Mouse (Mus musculus): ENCODE results near the gene Kcnh1. TPM values are rescaled to one million over a fixed set of nuclear protein-coding genes. Genes with fewer than 3 reads are reported as not detected.
A peak's percentile ranks its signal among the peaks of the same experiment; 100 is the strongest.

Kcnh1 gene
- polyA plus RNA-seq, 1 experiment from 2014 or later: 0.89 TPM

GRCm38 (mm10) chr1:192269911-192270310 lies 79.3 kb downstream of the Kcnh1 start:
- no peak overlapping the region for H3K4me2 ChIP-seq
- no peak overlapping the region for H3K27ac ChIP-seq
- H3K36me3 ChIP-seq: no peaks in the 10 kb centered on the region
- 82% methylated on average over 9 of the region's 9 CpGs for WGBS
- H3K9me3 ChIP-seq: no peaks in the 10 kb centered on the region
- H3K4me3 ChIP-seq (replicated peaks): no peak overlapping the region
- no peaks in the 10 kb centered on the region for H3K27me3 ChIP-seq (replicated peaks)
- H3K9ac ChIP-seq: no peak overlapping the region
- no peak for ATAC-seq (ENCODE audit: insufficient read depth, low FRiP score, low read depth)
- H3K4me1 ChIP-seq: no peaks in the 10 kb centered on the region

GRCm38 (mm10) chr1:192277801-192278385 lies 87.3 kb downstream of the Kcnh1 start:
- no peak overlapping the region for H3K27ac ChIP-seq
- H3K4me3 ChIP-seq (replicated peaks): no peak overlapping the region
- H3K27me3 ChIP-seq (replicated peaks): no peaks in the 10 kb centered on the region
- WGBS: 69% methylated on average over 5 of the region's 5 CpGs
- H3K4me2 ChIP-seq: no peak overlapping the region
- no peak overlapping the region for H3K9ac ChIP-seq
- H3K4me1 ChIP-seq: no peaks in the 10 kb centered on the region
- no peak for ATAC-seq (ENCODE audit: insufficient read depth, low FRiP score, low read depth)
- no peaks in the 10 kb centered on the region for H3K9me3 ChIP-seq
- no peaks in the 10 kb centered on the region for H3K36me3 ChIP-seq

GRCm38 (mm10) chr1:192284340-192284739 lies 93.8 kb downstream of the Kcnh1 start:
- no peak for ATAC-seq (ENCODE audit: insufficient read depth, low FRiP score, low read depth)
- H3K4me3 ChIP-seq (replicated peaks): no peak overlapping the region
- WGBS: 82% methylated on average over 3 of the region's 3 CpGs

DNA sequence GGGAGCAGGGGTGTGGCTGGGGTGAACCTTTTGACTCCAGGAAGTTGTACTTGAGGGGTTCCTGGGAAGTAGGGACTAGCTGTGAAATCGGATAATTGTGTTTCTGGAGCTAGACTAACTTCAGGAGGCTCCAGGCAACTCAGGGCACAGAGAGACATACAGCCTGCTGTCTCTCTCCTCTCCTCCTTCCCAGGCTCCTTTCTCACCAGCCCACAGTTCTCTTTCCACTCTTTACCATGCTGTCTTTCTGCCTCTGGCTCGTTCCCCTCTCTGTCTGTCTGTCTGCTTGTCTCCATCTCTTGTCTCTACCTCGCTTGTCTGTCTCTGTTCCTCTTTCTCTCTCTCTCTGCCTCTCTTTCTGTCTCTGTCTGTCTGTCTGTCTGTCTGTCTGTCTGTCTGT lies 94.4 kb downstream of the Kcnh1 start:
- H3K27me3 ChIP-seq (replicated peaks): no peaks in the 10 kb centered on the region
- H3K9me3 ChIP-seq: no peaks in the 10 kb centered on the region
- no peaks in the 10 kb centered on the region for H3K36me3 ChIP-seq
- H3K4me2 ChIP-seq: no peak overlapping the region
- WGBS: 70% methylated on average over 3 of the region's 3 CpGs
- no peak for ATAC-seq (ENCODE audit: insufficient read depth, low FRiP score, low read depth)
- no peak overlapping the region for H3K9ac ChIP-seq
- H3K27ac ChIP-seq: no peak overlapping the region
- H3K4me3 ChIP-seq (replicated peaks): no peak overlapping the region
- no peaks in the 10 kb centered on the region for H3K4me1 ChIP-seq

More at GRCm38 (mm10) chr1:192284340-192284739, 93.8 kb downstream of the Kcnh1 start:
- H3K9me3 ChIP-seq: no peaks in the 10 kb centered on the region
- H3K4me2 ChIP-seq: no peak overlapping the region
- no peaks in the 10 kb centered on the region for H3K36me3 ChIP-seq
- no peak overlapping the region for H3K27ac ChIP-seq
- no peaks in the 10 kb centered on the region for H3K4me1 ChIP-seq
- H3K9ac ChIP-seq: no peak overlapping the region
- no peaks in the 10 kb centered on the region for H3K27me3 ChIP-seq (replicated peaks)

DNA sequence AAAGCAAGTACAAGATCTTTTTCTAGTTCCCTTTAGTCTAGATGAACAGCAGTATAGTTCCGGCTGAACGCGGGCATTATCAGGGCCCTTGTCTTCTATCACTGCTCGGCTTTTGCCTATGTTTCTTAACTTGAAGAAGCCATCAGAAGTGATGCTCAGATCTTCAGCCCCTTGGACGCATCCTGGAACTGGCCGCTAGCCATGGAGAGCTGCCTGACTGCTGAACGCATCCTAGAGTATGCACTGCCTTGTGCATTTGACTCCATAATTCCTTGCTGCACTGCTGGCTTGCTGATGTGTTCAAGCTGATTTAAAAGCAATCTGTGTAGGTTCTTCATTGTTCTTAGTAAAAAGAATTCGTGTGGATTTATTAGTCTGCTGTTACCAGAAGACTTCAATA lies 97.9 kb downstream of the Kcnh1 start:
- Histone ChIP-seq H3K9me3 (no peaks in the 10 kb centered on the region), H3K27me3 (replicated peaks) (no peaks in the 10 kb centered on the region), H3K9ac (no peak overlapping the region), H3K4me2 (no peak overlapping the region), H3K4me1 (no peaks in the 10 kb centered on the region), H3K27ac (no peak overlapping the region), H3K36me3 (no peaks in the 10 kb centered on the region), H3K4me3 (replicated peaks) (no peak overlapping the region)
- ATAC-seq (ENCODE audit: insufficient read depth, low FRiP score, low read depth): no peak
- 81% methylated on average over 8 of the region's 8 CpGs for WGBS

- Histone ChIP-seq H3K9ac (no peak overlapping the region), H3K27ac (no peak overlapping the region), H3K27me3 (replicated peaks) (no peaks in the 10 kb centered on the region), H3K9me3 (no peaks in the 10 kb centered on the region), H3K4me2 (no peak overlapping the region), H3K4me3 (replicated peaks) (no peak overlapping the region), H3K4me1 (no peaks in the 10 kb centered on the region), H3K36me3 (no peaks in the 10 kb centered on the region)
- ATAC-seq (ENCODE audit: insufficient read depth, low FRiP score, low read depth): no peak
- 43% methylated on average over 3 of the region's 3 CpGs for WGBS
Measured at GRCm38 (mm10) chr1:192291286-192291685, 100.7 kb downstream of the Kcnh1 start.

- no peak overlapping the region for H3K4me2 ChIP-seq
- no peaks in the 10 kb centered on the region for H3K4me1 ChIP-seq
- no peak overlapping the region for H3K9ac ChIP-seq
- peak; percentile 70; the same call in 1 of the 2 replicates for ATAC-seq (ENCODE audit: insufficient read depth, low FRiP score, low read depth)
- WGBS: 45% methylated on average over 4 of the region's 4 CpGs
- H3K36me3 ChIP-seq: no peaks in the 10 kb centered on the region
- no peak overlapping the region for H3K27ac ChIP-seq
- no peaks in the 10 kb centered on the region for H3K27me3 ChIP-seq (replicated peaks)
- H3K9me3 ChIP-seq: no peaks in the 10 kb centered on the region
- no peak overlapping the region for H3K4me3 ChIP-seq (replicated peaks)
Measured at GRCm38 (mm10) chr1:192293391-192293790, 102.8 kb downstream of the Kcnh1 start.

DNA sequence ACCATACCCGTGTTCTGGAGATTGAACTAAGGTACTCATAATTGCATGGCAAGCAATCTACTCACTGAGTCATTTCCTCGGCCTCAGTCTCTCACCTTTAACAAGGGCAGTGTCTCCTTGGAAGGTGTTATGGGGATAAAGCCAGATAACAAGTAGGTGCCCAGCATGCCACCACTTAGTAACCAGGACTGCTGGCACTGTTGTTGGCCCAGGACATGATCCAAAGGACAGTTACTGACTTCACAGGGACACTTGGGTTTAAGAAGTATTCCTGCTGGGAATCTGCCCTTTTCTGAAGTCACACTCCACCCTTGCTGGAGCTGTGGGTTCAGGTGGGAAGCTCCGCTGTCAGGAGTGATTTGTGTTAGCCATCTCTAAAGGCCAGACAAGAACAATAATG lies 103.3 kb downstream of the Kcnh1 start:
- H3K9me3 ChIP-seq: no peaks in the 10 kb centered on the region
- WGBS: 81% methylated on average over 3 of the region's 3 CpGs
- H3K4me2 ChIP-seq: no peak overlapping the region
- H3K4me1 ChIP-seq: no peaks in the 10 kb centered on the region
- ATAC-seq (ENCODE audit: insufficient read depth, low FRiP score, low read depth): no peak
- H3K27me3 ChIP-seq (replicated peaks): no peaks in the 10 kb centered on the region
- no peak overlapping the region for H3K9ac ChIP-seq
- H3K27ac ChIP-seq: no peak overlapping the region
- no peak overlapping the region for H3K4me3 ChIP-seq (replicated peaks)
- H3K36me3 ChIP-seq: no peaks in the 10 kb centered on the region

- Histone ChIP-seq H3K9me3 (no peaks in the 10 kb centered on the region), H3K9ac (no peak overlapping the region), H3K4me2 (no peak overlapping the region), H3K27ac (no peak overlapping the region), H3K4me1 (no peaks in the 10 kb centered on the region), H3K4me3 (replicated peaks) (no peak overlapping the region), H3K36me3 (no peaks in the 10 kb centered on the region), H3K27me3 (replicated peaks) (no peaks in the 10 kb centered on the region)
- WGBS: 75% methylated on average over 11 of the region's 11 CpGs
- no peak for ATAC-seq (ENCODE audit: insufficient read depth, low FRiP score, low read depth)
Measured at GRCm38 (mm10) chr1:192295243-192295860, 104.8 kb downstream of the Kcnh1 start.

DNA sequence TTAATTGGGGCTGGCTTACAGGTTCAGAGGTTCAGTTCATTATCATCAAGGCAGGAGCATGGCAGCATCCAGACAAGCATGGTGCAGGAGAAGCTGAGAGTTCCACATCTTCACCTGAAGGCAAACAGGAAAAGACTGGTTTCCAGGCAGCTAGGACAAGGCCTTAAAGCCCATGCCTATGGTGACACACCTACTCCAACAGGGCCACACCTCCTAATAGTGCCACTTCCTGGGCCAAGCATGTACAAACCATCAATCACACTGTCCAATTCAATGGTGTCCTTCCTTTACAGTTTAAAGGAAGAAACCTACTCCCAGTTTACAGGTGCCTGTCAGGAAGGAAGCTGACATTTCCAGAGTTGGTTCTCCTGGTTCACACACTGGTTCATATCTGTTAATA lies 105.3 kb downstream of the Kcnh1 start:
- Histone ChIP-seq H3K4me1 (no peaks in the 10 kb centered on the region), H3K9me3 (no peaks in the 10 kb centered on the region), H3K27ac (no peak overlapping the region), H3K9ac (no peak overlapping the region), H3K4me2 (no peak overlapping the region), H3K4me3 (replicated peaks) (no peak overlapping the region), H3K27me3 (replicated peaks) (no peaks in the 10 kb centered on the region), H3K36me3 (no peaks in the 10 kb centered on the region)
- ATAC-seq (ENCODE audit: insufficient read depth, low FRiP score, low read depth): no peak

- Histone ChIP-seq H3K4me2 (no peak overlapping the region), H3K4me1 (no peaks in the 10 kb centered on the region), H3K36me3 (no peaks in the 10 kb centered on the region), H3K9me3 (no peaks in the 10 kb centered on the region), H3K4me3 (replicated peaks) (no peak overlapping the region), H3K27me3 (replicated peaks) (no peaks in the 10 kb centered on the region), H3K27ac (no peak overlapping the region), H3K9ac (no peak overlapping the region)
- WGBS: 54% methylated on average over 5 of the region's 5 CpGs
- no peak for ATAC-seq (ENCODE audit: insufficient read depth, low FRiP score, low read depth)
Measured at GRCm38 (mm10) chr1:192297481-192298128, 107.0 kb downstream of the Kcnh1 start.

DNA sequence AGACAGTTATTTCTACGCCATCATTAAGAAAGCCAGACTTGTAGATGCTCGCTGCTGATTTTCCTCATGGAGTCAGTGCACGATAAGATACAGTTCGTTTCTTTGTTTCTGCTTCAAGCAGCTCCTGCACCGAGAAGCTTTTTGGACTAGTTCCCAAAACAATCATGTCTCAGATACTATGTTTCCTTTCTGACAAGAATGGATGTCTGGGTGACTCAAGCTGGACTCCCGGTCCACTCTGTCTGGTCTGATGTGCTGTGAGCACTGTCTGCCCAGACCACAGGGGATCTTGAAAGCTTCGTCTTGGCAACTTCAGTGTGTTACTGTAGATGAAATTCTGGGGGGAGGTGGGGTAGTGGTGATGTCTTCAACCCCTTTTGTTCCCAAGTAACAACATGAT lies 109.8 kb downstream of the Kcnh1 start:
- Histone ChIP-seq H3K27ac (no peak overlapping the region), H3K9ac (no peak overlapping the region), H3K27me3 (replicated peaks) (no peaks in the 10 kb centered on the region), H3K9me3 (no peaks in the 10 kb centered on the region), H3K36me3 (no peaks in the 10 kb centered on the region), H3K4me2 (no peak overlapping the region), H3K4me3 (replicated peaks) (no peak overlapping the region), H3K4me1 (no peaks in the 10 kb centered on the region)
- 48% methylated on average over 7 of the region's 7 CpGs for WGBS
- no peak for ATAC-seq (ENCODE audit: insufficient read depth, low FRiP score, low read depth)
